Mouse (Mus musculus): ENCODE results near the gene Xpnpep3.
"Not testable (repeated sequence)": the region's sequence is repeated elsewhere in the genome, so short reads cannot be mapped to it uniquely, and the experiment has no call there.

The Xpnpep3 gene

GRCm38 (mm10) chr15:81405008-81405407 lies 5.1 kb downstream of the Xpnpep3 start:
- DNase-seq, result no peak

GRCm38 (mm10) chr15:81408199-81408598 lies 8.3 kb downstream of the Xpnpep3 start, which contains the start of gene Dnajb7:
TSS of gene Dnajb7 (minus strand) at chr15:81408299.
- DNase-seq, result no peak

DNA sequence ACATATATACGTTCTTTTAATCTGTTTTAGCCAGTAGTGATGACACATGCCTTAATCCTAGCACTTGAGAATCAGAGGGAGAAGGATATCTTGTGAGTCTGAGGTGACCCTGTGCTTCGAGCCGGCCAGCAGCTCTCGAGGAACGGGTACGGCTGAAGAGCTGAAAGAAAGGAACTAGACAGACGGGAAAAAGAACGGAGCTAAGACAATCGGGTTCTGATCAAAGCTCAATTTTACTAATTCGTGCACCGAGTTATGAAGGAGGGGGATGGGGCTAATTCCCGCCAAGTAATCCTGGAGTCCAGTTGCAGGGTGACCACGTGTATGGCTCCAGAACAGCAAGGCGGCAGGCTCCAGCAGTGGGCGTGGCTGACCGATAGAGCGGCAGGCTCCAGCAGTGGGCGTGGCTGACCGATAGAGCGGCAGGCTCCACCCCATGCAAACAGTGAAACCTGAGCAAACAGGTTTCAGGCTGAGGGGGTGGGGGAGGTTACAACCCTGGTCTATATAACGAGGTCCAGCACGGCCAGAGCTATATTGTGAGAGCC lies 16.9 kb downstream of the Xpnpep3 start:
- peak; percentile 83 for DNase-seq

GRCm38 (mm10) chr15:81418065-81418464 lies 18.1 kb downstream of the Xpnpep3 start:
- DNase-seq, result no peak

- DNase-seq, result peak; percentile 85
Observed at GRCm38 (mm10) chr15:81421454-81421853, 21.5 kb downstream of the Xpnpep3 start.

GRCm38 (mm10) chr15:81422156-81422681 lies 22.3 kb downstream of the Xpnpep3 start:
- DNase-seq, result peak; percentile 75

DNA sequence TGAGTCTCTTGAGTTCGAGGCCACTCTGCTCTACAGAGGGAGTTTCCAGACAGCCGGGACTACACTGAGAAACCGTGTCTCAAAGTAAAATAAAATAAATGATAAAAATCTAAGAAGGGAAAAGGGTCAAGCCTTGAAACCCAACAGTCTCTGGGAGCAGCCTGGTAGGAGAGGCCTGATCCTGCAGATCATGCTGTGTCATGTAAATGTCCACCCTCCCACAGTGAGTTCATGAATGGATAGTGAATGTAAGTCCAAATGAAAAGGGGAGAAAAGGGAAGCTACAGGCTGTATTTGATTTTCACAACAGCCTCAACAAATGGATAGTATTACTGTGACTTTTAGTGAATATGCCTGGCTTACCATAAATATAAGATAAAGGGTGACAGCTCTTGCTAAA lies 25.4 kb downstream of the Xpnpep3 start:
- DNase-seq, result no peak

- no peak for DNase-seq
Observed at GRCm38 (mm10) chr15:81427947-81428346, 28.0 kb downstream of the Xpnpep3 start.

GRCm38 (mm10) chr15:81431195-81431594 lies 31.3 kb downstream of the Xpnpep3 start:
- DNase-seq, result no peak

- DNase-seq, result no peak
Observed at GRCm38 (mm10) chr15:81438345-81438744, 38.4 kb downstream of the Xpnpep3 start.

DNA sequence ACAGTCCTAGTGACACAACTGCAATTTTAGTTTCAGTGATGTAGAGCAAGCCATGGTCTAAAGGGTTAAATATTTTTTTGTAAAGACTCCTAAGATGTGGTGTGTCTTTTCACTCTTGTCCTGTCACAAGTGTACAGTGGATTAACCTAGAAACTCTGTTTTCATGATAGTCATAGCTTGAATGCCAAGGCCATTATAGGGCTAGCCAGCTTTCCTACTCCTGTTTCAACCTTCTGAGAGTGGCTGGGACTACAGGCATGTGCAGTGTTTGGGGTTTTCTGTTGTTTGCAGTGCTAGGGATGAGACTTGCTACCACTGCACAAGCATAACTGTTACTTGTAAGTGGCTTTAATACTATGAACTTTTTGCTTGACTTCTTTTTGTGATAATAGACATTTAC lies 39.3 kb downstream of the Xpnpep3 start:
- DNase-seq, result no peak

DNA sequence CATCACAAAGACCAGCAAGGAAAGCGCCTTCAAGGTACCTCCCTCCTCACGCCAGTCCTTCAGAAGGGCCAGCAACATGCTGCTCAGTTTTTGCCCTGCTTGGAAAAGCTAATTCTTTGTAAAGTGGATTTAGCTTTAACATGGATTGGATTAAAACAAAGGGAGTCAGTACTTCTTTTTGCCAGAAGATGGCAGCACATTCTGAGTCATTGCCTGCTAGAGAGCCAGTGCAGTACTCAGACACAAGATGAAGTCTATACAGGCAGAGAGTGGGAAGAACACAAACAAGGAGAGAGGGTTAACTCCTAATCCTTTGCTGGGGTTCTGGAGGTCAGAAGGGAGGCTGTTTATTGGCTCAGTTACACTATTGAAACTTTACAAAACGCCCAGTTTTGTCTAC lies 48.5 kb downstream of the Xpnpep3 start:
- peak; percentile 84 for DNase-seq

DNA sequence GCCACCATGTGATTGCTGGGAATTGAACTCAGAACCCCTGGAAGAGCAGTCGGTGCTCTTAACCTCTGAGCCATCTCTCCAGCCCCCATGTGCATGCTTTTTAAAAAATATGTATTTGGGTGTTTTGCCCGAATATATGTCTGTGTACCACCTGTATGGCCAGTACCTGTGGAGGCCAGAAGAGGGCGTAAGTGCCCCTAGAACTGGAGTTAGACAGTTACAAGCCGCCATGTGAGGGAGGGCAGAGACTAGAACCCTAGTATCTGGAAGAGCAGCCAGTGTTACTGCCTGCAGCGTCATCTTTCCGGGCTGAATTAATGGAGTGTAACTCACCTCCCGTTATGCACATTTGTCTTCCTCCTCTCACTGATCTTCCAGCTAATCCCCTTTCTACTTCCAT lies 61.6 kb downstream of the Xpnpep3 start:
- DNase-seq, result no peak

- DNase-seq, result no peak
Observed at GRCm38 (mm10) chr15:81465016-81465660, 65.2 kb downstream of the Xpnpep3 start.

- DNase-seq, result peak; percentile 99
Observed at GRCm38 (mm10) chr15:81465901-81466737, 66.2 kb downstream of the Xpnpep3 start, which contains the start of gene Rbx1. TSS of gene Rbx1 (plus strand) at chr15:81466296.

- no peak for DNase-seq
Observed at GRCm38 (mm10) chr15:81466738-81467113, 66.8 kb downstream of the Xpnpep3 start.

GRCm38 (mm10) chr15:81470735-81471134 lies 70.8 kb downstream of the Xpnpep3 start:
- DNase-seq, result no peak

GRCm38 (mm10) chr15:81472256-81472655 lies 72.3 kb downstream of the Xpnpep3 start:
- DNase-seq, result no peak

GRCm38 (mm10) chr15:81475654-81476053 lies 75.7 kb downstream of the Xpnpep3 start:
- DNase-seq, result peak; percentile 45

GRCm38 (mm10) chr15:81476597-81476996 lies 76.7 kb downstream of the Xpnpep3 start:
- DNase-seq, result no peak

- DNase-seq, result peak; percentile 54
Observed at GRCm38 (mm10) chr15:81479446-81480213, 79.7 kb downstream of the Xpnpep3 start.

DNA sequence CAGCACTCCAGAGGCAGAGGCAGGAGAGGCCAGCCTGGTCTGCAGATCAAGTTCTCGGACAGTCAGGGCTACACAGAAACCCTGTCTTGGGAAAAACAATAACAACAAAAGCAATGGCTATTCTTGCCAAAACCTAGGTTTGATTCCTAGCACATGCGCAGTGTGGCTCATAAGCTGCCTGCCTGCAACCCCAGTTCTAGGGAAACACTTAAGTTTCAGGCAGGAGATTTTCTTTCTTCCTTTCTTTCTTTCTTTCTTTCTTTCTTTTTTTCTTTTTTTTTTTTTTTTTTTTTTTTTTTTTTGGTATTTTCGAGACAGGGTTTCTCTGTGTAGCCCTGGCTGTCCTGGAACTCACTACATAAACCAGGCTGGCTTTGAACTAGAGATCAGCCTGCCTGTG lies 80.3 kb downstream of the Xpnpep3 start:
- DNase-seq, result not testable (repeated sequence)

- DNase-seq, result peak; percentile 79
Observed at GRCm38 (mm10) chr15:81480977-81481379, 81.0 kb downstream of the Xpnpep3 start.

Measured in kidney, adult 9 months (tissue).